Mouse (Mus musculus) adrenal gland, adult 2 months (tissue): ENCODE measurements around the gene Eef1a2. TPM values are rescaled to one million over a fixed set of nuclear protein-coding genes. Genes with fewer than 3 reads are reported as not detected.
"Not testable (repeated sequence)": the region's sequence is repeated elsewhere in the genome, so short reads cannot be mapped to it uniquely, and the experiment has no call there.

Source experiments
- DNase-seq: peaks from one replicate; pipeline ENCODE4 v3.0.0; 2021
- long read RNA-seq: library from polyadenylated mRNA; stranded (forward); transcript quantifications from one replicate; pipeline ENCODE4 v2.0.0, GENCODE M21; 2021
- polyA plus RNA-seq: library from polyadenylated mRNA; depleted of rRNA; stranded (reverse); fragments of >200 nt; gene quantifications from 2 replicates; pipeline ENCODE4 v1.2.3, GENCODE M21; 2012; rRNA removed
- total RNA-seq, 2 experiments: library from RNA; stranded (reverse); gene quantifications; 2 replicates each; pipeline ENCODE4 v1.2.3; 2021

Gene Eef1a2
- total RNA-seq (10 to 100 TPM; 44.0 to 65.9 TPM), polyA plus RNA-seq (30.4 and 42.9 TPM in 2 replicates)
- long read RNA-seq, transcript Eef1a2-201 (8 exons, 2,084 nt), result major isoform, 7 of 8 reads
- long read RNA-seq, partial matches to known transcripts, result 1 of 8 reads
- long read RNA-seq, other reads (novel, unspliced or antisense), result 0 of 8 reads

DNA sequence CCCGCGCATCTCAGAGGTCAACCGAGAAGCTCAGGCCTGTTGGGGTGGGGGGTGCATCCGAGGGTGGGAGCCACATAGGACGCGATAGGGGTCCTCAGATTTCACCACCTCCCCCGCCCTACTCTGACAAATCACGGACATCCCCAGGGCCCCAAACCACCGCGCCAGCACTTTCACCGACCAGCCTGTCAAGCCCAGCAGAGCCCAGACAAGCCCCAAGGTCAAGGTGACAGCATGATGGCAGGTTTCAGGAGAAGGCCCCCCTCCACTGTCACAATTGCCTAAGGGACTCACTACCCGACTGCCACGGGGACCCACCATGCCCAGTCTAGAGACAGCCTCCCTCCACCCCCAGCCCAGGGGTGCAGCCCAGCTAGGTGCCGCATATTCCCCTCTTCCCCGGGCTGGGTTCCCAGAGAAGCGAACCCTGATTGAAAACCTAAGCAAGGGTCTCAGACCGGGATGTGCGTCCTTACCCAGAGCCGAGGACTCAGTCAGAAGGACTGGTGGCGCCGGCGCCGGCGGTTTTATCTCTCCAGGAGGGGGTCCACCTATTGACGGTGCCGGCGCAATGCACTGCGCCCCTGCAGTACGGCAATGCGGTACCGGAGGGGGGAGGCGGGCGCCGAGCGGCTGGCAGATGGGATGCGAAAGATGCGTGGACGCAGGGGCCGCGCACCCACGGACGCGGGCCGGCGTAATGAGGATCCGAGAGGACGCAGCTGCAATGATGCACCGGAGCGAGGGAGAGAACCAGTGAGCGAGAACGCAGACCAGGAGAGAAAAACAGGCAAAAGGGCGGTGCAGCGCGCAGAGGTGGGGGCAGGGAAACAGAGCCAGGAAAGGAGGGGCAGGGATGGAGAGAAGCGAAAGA lies at the start of gene Eef1a2:
TSS of gene Eef1a2 (minus strand) at position 767 of the 874 bp plus-strand sequence.
- DNase-seq, result no peak

DNA sequence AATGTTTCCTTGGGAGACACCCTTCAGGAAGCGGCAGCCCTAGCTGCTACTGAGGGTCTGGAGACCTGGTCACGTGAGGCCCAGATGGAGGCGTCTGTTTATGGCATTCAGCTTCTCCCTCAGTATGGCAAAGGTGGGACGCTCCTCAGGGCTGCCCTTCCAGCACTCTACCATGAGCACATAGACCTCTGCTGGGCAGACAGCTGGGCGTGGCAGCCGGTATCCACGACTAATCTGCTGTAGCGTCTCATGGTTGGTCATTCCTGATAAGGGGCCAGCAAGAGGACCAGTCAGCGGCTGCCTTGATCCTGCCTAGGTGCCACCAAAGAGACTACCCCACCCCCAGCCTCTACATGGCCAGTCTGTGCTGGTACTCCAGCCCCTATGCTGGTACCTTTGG lies 49.3 kb upstream of the Eef1a2 start:
- DNase-seq, result no peak

DNA sequence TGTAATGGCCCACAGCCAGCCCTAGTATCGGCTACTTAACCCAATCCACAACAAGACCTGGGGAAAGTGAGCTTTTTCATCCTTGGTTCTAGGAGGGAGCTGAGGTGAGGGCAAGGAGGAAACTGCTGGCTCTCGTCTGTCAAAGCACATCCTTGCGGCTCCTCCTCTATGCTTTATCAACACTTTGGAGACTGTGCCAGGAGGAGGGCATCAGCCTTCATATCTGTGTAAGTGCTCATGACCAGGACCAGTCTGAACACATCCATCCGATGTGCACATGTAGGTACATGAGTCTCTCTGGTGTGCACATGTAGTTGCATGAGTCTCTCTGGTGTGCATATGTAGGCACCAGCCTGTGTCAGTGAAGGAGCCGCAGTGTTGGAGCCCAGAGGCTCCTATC lies 48.9 kb upstream of the Eef1a2 start:
- DNase-seq, result no peak

DNA sequence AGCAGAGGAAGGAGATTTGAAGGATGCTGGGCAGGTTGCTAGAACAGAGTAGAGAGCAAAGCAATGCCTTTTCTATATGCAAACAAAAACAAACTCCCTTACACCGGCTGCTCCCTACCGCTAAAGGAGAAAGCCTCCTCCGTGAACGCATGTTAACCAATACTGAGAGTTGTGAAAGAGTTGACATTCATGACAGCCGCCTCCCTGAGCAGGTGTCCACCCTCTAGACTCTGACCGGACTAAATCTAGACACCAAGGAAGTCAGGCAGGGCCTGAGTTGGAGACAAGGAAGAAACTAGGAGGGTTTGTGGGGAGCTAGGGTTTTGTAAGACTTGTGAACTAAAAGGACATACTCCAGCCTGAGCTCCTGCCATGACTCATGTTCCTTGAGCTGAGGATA lies 46.1 kb upstream of the Eef1a2 start:
- no peak for DNase-seq

DNA sequence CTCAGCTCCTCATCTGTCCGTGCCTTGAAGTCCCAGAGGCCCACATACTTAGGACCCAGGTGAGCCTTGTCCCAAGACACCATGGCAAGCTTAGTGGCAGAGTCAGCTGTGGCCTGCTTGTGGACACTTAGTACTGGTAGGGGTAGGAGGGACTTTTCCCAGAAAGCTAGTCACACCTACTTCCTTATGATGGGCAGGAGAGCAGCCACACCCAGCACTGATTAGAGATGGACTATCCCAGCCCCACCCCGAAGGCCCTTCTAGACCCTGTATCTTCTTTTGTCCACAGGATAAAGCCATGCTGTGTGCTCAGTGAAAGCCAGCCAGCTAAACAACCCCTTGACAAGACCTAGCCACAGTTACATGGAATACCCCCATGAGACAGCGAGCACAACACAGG lies 45.6 kb upstream of the Eef1a2 start, which contains the start of gene Ptk6:
TSS of gene Ptk6 (minus strand) at position 368 of the 400 bp plus-strand sequence.
- DNase-seq, result no peak

DNA sequence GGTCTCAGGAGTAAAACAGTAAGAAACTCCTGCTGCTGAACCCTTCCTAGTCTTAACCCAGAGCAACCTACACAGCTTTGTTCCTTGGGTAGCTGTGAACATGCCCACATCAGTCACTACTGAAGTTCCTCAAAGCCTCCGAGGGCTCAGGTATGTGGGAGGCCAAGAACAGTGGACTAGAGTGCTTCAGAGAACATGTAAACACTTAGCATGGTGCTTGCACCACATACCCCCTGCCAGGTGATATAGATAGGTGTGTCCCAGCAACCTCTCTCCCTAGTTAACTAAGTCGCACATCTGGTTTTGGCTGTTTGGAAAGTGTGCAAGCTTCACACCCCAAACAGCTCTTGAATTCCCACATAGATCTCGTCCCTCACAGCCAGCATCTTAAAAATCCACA lies 44.8 kb upstream of the Eef1a2 start:
- no peak for DNase-seq

DNA sequence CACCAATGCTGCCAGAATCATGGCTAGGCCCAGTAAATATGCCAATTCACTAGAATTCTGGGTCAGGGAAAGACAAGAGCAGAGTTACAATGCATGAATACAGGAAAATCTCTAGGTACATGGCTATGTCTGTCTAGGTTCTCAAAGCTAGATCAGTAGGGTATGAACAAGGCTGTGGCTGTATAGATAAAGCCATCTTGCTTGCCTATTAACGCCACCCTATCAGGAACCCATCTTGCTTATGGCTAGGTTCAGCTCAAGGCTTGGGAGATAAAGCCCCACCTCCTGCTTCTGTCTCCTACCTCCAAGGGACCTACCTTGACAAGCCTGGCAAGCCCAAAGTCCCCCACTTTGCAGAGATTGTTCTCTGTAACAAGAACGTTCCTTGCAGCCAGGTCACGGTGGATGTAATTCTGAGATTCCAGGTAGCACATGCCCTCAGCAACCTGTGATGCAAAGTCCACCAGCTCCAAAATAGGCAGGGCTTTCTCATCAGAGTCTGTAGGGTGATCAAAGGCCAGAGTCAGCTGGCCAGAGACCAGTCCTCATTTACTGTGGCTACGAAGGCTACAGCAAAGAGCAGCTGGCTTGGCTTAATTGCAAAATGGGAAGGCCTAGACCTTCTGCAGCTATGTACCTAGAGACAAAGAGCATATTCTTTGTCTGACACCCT lies 40.0 kb upstream of the Eef1a2 start:
- no peak for DNase-seq

DNA sequence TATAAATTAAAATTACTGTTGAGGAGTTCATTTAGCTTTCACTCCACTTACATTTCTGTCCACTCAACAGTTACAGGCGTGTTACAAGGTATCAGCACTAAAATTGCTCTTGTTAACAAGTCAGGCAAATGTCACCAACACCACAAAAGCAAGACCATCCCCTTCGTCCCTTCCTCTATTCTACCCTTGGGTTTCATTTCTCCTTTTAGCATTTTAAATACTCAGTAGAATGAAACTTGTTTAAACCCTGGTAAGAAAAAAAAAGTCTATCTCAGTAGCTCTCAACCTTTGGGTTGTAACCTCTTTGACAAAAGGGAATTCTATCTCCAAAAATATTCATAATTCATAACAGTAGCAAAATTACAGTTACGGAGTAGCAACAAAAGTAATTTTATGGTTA lies 36.2 kb upstream of the Eef1a2 start:
- DNase-seq, result no peak

DNA sequence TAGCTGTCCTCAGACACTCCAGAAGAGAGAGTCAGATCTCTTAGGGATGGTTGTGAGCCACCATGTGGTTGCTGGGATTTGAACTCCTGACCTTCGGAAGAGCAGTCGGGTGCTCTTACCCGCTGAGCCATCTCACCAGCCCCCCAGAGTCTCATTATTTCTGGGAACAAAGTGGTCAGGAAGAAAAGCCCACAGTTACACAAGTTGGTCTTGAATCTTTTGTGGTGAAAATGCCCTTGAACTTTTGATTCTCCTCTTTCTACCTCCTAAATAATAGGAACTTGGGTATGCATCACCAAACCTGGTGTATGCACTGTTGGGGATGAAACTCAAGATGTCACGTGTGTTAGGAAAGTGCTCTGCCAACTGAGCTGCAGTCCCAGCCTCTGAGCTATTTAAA lies 35.1 kb upstream of the Eef1a2 start:
- DNase-seq, result no peak

DNA sequence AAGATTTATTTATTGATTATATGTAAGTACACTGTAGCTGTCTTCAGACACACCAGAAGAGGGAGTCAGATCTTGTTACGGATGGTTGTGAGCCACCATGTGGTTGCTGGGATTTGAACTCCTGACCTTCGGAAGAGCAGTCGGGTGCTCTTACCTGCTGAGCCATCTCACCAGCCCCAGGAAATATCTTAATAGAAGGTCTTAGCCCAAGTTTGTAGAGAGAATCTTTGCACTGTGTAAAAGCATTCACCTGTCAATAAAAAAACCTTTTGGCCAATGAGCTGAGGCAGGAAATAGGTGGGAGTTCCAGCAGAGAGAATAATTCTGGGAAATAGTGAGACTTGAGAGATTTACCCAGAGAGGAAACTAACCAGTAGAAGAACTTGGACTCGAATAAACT lies 34.6 kb upstream of the Eef1a2 start:
- not testable (repeated sequence) for DNase-seq

DNA sequence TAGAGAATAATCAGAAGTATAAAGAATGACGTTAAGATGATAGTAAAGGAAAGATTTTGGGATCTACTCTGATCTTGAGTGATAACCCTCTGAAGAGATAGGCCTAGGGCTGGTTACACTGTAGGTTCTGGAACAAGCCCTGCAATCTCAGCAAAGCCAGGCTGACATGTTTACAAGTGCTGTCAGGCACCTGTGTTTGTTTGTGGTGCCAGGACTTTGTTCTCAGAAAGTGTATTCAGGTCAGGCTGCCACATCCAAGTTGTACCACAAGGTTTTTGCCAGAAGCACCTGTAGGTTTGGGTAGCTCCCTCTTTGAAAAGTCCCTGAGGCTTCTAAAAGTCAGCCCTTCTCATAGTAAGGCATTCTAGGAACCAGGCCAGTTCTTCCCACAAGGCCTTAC lies 32.5 kb upstream of the Eef1a2 start:
- DNase-seq, result no peak

DNA sequence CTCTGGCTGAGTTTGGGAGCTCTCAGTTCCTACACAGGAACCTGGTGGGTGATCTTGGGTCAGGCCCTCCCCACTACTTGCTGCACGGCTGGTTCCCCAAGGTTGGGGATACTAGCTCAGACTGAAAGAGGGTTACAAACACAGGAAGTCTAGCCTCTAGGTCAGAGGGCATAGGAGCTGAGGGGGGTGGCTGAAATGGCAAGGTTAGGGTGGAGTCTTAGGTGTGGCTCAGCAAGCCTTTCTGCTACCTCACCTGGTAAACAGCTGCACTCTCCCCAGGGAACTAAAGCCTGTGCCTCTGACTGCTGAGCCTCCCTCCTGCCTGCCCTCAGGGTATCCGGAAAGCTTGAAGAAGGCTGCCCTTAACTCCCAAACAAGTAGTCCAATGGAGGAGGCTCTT lies 31.9 kb upstream of the Eef1a2 start:
- DNase-seq, result peak; percentile 18

DNA sequence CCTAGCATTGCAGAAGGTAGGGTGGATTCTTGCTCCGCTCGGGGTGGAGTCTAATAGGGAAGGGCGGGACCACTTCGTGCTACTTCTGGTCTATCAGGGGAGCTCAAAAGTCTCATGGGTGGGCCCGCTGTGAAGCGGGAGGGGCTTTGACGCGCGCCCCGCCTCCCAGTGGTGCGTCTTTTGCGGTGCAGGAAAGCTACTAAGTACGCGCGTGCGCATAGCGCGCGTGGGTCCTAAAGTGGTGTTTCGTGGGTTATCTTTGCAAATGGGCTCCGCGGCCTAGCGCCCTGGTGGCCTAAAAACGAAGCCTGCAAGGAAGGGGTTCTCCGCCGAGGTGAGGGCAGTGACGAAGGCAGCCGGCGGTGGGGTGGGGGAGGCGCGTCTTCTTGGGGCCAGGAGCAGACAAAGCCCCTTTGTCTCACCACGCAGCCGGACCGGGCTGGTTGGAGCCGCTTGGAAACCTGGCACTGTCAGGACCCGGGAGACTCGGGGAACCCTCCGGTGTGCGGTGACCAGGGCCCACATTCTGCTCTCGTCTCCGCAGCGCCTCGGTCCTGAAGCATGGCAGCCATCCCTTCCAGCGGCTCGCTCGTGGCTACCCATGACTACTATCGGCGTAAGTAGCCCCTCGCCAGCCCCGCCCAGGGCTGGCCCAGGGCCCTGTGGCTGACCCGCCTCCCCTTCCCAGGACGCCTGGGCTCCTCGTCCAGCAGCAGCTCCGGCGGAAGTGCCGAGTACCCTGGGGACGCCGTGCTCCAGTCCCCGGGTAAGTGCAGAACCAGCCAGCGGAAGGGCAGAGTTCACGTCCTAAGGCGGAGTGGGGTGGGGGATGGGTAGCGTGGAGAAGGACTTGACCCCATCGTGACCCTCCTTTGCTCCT lies 30.5 kb upstream of the Eef1a2 start, which contains the start of gene Ppdpf:
TSS of gene Ppdpf (plus strand) at position 127 of the 880 bp plus-strand sequence.
- DNase-seq, result peak; percentile 96

DNA sequence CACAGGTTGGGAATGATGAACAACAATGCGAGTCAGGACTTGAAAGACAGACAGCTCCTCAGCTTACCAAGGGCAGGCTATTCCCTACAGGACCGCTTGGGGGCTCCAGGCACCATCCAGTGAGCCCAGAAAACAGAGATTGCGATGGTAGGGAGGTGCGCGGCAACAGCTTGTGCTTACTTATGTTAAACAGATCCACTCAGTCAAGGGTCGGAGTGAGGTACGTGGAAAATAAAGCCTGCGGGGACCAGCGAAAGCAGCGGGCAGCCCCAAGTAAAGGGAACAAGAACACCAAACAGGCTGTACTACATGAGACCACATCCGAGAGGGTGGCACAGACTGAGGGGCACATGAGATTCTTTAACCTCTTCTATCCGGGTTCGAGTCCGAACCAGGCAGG lies 29.8 kb upstream of the Eef1a2 start:
- peak; percentile 90 for DNase-seq

DNA sequence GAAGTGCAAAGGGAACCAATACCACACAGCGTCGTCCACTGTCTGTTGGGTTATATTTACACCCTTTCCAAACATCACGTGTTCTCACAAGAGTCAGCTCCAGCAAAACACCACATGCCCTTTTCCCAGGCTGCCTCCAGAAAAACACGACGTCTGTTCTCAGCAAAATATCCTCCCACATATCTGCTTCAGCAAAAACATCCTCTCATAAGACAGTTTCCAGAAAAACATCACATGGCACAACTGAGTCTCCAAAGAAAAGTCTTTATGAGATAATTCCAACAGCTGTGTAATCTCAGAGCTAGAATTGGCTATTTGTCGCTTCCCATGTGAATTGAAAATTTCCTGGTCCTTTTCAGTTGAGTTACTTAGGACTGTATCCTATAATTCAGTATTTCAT lies 24.1 kb upstream of the Eef1a2 start:
- no peak for DNase-seq

DNA sequence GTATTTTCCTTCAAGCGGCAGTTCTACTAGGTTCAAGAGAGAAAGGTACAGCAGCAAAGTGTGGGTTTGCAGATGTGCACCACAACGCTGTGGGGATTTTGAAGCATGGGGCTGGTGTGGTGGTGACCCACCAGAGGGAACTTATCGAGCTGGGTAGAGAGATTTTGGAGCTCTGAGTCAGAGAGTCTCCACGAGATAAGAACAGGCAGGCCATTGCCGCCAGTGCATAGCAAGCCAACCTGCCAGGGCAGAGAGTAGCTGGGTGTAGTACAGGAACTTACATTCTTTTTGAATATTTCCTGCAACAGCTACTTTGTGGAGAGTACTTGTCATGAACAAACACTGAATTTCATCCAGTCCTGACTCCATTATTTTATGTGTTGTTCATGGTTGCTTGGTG lies 21.7 kb upstream of the Eef1a2 start:
- no peak for DNase-seq

DNA sequence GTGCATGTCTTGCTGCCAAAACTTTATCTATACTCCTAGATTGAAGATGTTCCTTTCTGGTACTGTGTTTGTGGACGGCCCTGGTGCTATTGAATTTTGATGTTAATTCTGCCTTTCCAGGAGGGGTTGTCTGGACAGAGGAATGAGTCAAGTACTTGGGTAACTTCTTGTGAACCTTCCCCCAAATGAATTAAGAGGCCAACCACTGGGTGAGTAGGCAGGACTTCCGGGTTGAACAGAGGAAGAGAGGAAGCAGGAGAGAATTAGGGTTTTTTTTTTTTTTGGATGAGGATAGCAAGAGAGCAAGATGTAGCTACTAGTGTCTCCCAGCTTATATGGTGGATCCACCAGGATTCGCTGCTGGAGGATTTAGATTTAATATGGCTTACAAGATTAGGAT lies 21.2 kb upstream of the Eef1a2 start:
- DNase-seq, result no peak

DNA sequence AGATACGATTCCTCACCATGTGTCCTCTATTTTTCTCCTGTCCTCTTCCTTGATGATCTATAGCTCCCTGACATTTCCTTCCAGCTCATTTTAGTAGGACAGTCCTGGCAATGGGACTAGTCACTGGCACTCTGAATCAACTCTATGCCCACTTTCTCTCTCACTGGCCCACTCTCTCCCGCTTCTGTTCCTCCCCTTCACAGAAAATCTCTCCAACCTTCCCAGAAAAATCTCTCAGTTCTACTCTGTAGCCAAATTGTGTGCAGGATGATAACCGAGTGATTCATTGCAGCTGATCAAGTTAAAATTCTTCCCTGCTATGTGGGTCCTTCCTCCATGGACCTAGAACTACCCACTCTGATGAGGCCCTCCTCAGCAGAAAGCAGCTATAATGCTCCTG lies 17.8 kb upstream of the Eef1a2 start:
- DNase-seq, result no peak

DNA sequence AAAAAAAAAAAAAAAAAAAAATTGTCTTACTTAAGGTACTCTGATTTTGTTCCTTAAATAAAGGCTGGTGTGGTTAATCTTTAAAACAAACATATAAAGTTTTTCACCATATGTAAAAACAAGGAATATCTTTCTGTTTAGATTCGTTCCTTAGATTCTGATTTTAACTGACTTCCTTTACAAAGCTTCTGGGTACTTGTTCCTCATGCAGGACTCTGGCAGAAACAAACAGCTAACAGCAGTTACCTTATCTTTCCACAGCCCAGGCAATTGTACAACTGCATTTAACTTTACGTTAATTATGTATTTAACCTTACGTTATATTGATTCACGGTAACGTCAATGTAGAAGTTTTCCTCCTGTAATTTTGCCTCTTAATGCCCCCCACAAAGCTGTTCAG lies 9.7 kb upstream of the Eef1a2 start:
- DNase-seq, result no peak

DNA sequence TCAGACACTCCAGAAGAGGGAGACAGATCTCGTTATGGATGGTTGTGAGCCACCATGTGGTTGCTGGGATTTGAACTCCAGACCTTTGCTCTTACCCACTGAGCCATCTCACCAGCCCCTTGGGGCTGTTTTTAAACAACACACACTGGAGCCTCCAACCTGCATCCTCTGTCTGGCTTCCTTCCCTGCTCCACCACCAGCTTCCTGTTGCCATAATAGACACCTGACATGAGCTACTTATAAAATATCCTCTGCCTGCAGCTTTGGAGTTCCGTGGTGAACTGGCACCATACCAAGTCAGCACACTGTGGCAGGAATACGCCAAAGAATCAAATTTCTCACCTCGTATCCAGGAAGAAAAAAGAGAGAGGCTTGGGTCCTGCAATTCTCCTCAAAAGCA lies 4.0 kb upstream of the Eef1a2 start:
- DNase-seq, result no peak

DNA sequence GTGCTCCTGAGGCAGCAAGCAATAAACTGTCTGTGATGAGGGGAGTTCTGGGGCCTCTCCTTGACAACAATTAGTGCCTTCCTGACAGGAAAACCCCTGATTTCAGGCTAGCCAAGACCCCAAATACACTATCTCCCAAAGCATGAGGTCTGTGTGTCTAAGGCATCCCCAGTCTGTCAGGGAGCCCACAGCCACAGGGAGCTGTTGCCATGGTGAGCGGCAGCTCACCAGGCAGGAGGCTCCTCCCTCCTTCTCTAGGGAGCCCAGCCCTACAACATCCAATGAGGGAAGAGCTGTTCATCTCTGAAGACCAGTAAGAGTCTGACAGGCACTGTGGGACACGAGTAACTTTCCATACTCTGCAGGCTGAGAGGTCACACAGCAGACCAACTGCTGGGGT lies 3.0 kb upstream of the Eef1a2 start:
- no peak for DNase-seq

DNA sequence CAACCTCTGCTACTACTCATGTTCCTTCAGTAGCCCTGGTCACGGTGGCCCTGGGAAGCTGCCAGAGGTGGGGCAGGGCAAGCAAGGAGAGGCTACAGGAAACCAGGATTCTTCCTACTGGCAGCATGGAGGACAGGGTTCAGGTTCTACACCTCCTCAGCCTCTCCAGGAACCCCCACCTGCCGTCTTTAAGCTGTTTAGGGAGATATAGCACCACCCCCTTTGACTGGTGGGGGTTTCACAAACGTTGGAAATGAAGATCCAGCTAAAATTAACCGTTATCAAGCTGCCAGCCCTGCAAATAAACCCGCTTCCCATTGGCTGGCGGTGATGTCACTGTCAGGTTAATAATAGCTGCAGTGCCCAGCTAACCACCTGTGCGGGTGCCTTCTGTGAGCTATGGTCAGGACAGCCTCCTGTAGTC lies 2.3 kb upstream of the Eef1a2 start:
- DNase-seq, result no peak
